Mouse (Mus musculus) embryonic stem cell, embryonic (primary cell): ENCODE data around the gene Abhd17b.

Source experiments
- CTCF ChIA-PET, 4 experiments: fragments of 300-600 bp in 2 of 4; fragments of 350-600 bp in 2 of 4; sonication (Branson Sonifier 250); formaldehyde crosslinking; loops; one replicate each; lab custom pipeline; 2022; ENCODE audit warnings: inconsistent platforms in 2 of 4; lab: Charles Lee
- POLR2A ChIA-PET, 4 experiments: fragments of 300-600 bp in 2 of 4; fragments of 350-600 bp in 2 of 4; sonication (Branson Sonifier 250); formaldehyde crosslinking; loops; one replicate each; lab custom pipeline; 2022; ENCODE audit warnings: antibody characterized with exemption in 4 of 4, inconsistent platforms in 1 of 4; lab: Charles Lee

Gene Abhd17b

DNA sequence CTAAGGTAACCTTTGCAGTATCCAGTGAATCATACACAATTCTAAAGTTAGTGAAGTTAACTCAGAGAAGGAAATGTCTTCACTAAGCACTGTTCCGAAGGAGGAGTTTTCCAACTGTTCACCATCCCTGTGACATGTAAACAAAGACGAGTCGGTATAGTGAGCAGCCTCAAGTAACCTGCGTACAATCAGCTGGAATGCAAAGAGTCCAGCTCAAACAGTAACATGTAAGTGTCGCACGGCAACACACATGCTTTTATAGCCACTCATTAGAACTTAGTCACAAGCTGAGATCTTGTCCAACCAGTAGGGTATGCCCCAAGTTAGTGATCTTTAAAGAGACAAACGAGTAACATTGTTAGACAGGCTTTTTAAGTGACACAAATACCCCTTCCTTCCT, 15.3 kb upstream of the Abhd17b start:
- CTCF ChIA-PET, result no interaction called here
- POLR2A ChIA-PET, result interaction anchor here in 2 of 4 experiments (0.8 to 2.0 kb wide), 3 partner anchors 12 to 147 kb away, joined by 3 to 9 read pairs (median 4); no protein-coding TSS in a partner anchor

DNA sequence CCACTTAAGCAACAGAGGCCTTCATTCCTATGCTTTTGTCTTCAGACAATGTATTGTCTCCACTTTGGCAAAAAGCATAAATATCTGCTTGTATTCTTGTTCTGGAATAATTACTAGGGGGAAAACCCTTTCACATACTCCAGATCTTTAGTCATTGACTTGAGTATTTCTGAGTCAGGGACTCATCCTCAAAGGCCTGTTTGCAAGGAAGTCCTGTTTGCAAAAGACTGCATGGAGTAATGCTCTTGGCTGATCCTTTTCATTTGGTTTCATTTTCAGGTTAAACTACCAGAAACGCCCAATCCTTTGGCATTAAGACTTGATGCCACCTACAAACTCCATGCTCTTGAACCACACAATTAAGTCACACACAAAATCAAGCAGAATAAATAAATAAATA, 9.1 kb upstream of the Abhd17b start:
- CTCF ChIA-PET, result no interaction called here

DNA sequence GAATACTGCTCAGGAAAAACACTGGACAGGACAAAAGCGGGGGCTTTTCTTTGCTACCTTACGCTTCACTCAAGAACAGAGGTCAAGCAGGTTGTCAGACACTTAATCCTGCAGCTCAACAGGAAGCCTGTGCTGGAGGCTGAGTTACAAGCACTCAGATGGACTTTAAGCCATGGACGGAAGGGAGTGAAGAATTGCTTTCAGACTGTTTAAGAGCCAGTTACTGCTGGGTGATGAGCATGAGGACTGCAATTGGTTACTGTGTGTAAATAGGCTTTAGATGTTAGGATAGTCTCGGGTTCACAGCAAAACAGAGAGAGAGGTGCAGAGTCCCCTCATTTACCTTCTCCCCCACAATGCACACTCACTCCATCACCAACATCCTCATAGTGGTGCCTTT, 7.7 kb upstream of the Abhd17b start:
- POLR2A ChIA-PET, result interaction anchor here in 2 of 4 experiments (0.6 to 1.7 kb wide), 3 partner anchors 8 to 30 kb away, joined by 3 to 5 read pairs (median 3); no protein-coding TSS in a partner anchor

More for the DNA sequence above, 9.1 kb upstream of the Abhd17b start:
- POLR2A ChIA-PET, result interaction anchor here in 1 of 4 experiments (1.6 kb wide), 1 partner anchor 32 kb away, joined by 3 read pairs; no protein-coding TSS in a partner anchor

DNA sequence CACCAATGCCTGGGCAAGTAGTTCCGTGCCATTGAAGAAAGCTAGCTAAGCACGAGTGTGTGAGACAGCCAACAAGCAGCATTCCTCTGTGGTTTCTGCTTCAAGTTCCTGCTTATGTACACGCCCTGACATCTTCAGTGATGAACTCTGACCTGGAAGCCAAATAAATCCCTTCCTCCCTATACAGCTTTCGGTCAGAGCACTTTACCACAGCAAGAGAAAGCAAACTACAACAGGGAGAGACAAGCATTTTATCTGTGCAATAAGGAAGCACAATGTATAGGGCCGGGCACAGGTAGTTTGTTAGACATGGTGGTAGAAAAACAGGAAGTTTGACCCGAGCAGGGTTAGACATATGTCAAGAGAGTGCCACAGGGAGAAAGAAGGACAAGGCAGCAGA, 6.8 kb upstream of the Abhd17b start:
- ChIA-PET CTCF (no interaction called here), POLR2A (interaction anchor here in 2 of 4 experiments (1.4 to 1.7 kb wide), 3 partner anchors 21 to 29 kb away, joined by 3 to 5 read pairs (median 3); no protein-coding TSS in a partner anchor)

More for the DNA sequence above, 7.7 kb upstream of the Abhd17b start:
- CTCF ChIA-PET, result no interaction called here

DNA sequence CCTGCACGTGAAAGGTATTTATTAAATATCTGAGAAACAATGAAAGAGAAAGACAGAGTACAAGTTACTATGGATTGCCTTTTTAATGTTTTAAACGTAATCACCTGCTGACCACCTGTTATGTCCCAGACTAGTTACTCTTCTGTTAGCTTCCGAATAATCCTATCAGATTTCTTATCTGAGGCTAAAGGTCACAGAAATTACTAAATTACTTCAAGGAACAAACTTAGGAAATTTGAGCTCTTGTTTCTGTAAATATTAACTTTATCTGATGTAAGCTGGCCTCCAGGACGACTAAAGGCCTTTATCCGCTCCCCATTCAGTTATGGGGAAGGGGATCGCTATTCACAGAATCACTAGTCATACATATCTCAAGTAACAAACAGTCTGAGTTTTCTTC, 1.3 kb upstream of the Abhd17b start:
- CTCF ChIA-PET, result interaction anchor here in 1 of 4 experiments (0.5 kb wide), 1 partner anchor 126 kb away, joined by 3 read pairs; no protein-coding TSS in a partner anchor
- POLR2A ChIA-PET, result interaction anchor here in 2 of 4 experiments (1.0 to 4.0 kb wide), 11 partner anchors 11 to 133 kb away, joined by 3 to 44 read pairs (median 4); partner anchors contain the start of gene Cemip2 (in 1 of the 2)

DNA sequence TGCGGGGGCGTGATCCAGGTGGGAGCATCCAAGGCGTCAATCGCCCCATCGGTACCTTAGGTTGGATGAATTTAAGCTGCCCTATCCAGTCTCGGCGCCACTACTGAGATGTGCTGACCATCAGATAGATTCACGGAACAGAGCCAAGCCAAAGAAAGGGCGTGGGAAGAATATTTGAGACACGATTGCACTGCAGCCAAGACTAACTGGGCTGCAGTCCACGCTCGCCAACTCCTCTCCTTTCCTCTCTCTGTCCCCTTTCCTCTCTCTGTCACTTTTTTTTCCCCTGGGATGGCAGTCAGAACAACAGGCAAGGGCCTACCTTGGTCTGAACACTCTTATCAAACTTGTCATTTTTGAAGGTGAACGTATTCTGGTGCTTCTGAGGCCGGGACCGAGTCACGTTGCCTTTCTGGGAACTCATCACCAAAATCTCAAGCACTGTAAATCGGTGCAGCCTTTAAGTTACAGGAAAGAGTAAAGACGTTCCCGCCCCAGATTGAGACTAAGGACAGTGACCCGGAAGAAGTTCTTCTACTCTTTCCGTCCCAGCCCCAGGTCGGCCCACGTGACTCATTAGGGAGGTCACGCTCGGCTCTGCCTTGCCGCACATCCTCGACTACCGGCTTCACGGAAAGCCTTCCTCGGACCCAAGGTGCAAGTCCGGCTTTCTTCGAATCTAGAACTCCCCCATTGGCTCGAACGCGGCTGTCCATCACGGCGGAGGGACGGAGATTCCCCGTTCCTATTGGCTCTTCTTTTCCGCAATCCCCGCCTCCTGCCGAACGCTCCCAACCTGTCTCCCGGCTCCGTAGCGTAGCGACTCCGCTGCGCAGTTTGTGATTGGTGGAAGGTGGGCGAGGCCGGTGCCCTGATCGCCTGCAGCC, 457 bp upstream of the Abhd17b start, which contains the start of gene 1110059E24Rik:
Gene 1110059E24Rik (minus strand): TSS at position 692 of the 887 bp plus-strand sequence.
- POLR2A ChIA-PET, result interaction anchor here (0.6 to 4.0 kb wide), 30 partner anchors 9 to 652 kb away, joined by 3 to 44 read pairs (median 6); partner anchors contain the start of genes Cemip2 (in 1 of the 4) and Zfand5 (in 1 of the 4)
- CTCF ChIA-PET, result interaction anchor here in 2 of 4 experiments (0.5 to 1.4 kb wide), 3 partner anchors 95 to 125 kb away, joined by 3 to 8 read pairs (median 6); partner anchors contain the start of gene Cemip2 (in 1 of the 2)

DNA sequence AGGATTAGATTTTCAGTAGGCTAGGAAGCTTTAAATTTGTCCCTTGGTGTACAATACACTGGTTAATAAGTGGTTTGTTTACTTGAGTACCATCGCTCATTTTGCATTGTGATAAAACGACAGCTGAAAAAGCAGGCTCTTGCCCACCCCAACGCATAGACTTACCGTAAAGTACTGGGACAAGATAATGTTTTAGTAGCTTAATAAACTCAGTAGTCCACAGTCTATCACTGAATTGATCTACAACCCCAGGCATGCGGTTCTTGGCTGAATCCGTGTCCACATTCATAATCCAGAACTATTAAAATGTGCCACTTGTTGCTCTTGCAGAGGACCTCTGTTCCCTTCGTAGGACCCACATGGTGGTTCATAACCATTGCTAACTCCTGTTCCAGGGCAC, 1.8 kb downstream of the Abhd17b start:
- ChIA-PET POLR2A (interaction anchor here in 3 of 4 experiments (1.5 to 4.0 kb wide), 7 partner anchors 9 to 60 kb away, joined by 5 to 44 read pairs (median 12); no protein-coding TSS in a partner anchor), CTCF (no interaction called here)

DNA sequence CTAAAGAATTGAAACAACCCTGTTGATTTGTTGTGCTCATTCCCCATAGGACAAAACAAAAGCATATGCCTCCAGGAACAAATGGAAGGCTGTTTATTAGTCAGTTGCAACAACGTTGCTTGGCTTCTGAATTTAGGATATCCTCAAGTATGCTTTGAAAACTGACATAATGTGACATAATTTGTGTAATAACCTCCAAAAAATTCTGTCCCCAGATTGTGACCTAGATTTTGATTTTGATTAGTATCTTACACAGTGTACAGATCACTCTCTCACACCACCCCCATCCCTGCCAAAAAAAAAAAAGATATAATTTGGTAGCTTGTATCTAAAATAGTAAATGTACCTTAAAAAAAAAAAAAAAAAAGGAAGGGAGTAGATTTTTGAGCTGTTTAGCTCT, 7.7 kb downstream of the Abhd17b start:
- POLR2A ChIA-PET, result interaction anchor here in 3 of 4 experiments (1.5 to 8.0 kb wide), 6 partner anchors 7 to 14 kb away, joined by 5 to 97 read pairs (median 14); partner anchors contain the start of genes 1110059E24Rik (in 1 of the 3) and Abhd17b (in 1 of the 3)
- CTCF ChIA-PET, result interaction anchor here in 2 of 4 experiments (0.6 to 0.7 kb wide), 2 partner anchors 16 to 60 kb away, joined by 3 to 16 read pairs; no protein-coding TSS in a partner anchor

DNA sequence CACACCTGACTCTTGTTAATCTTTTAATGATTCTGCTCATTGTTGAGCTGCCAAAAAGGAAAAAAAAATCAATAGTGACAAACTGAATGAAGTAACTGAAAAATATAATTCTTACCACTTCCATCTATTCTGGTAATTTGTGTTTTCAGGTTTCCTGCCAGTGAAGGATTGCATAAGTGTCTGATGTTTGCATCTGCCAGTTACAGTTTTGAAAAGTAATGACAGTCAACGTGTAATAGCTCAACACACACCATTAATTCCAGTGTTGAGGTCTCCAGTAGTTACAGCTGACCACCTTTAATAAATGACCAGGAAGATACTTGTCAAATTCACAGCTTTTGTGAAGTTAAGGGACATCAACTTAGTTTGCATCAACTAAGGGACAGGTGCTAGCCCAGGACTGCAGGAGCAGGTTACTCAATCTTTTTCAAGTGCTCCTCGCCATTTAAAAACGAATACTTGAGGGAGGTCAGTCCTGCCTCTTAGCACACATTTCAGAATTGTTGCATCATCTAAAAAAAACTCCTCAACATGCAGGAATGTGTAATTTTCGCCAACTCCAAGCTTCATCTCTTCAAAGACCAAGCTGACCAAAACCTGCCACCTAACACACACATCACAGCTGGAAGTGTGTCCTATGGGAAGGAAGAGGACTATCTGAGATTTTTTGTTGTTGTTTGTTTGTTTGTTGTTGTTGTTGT, 10.9 kb downstream of the Abhd17b start:
- ChIA-PET POLR2A (interaction anchor here in 2 of 4 experiments (0.6 to 8.0 kb wide), 14 partner anchors 9 to 119 kb away, joined by 3 to 97 read pairs (median 3); partner anchors contain the start of genes 1110059E24Rik (in 2 of the 2), Abhd17b (in 2 of the 2) and Cemip2 (in 1 of the 2)), CTCF (interaction anchor here in 1 of 4 experiments (0.6 to 0.7 kb wide), 2 partner anchors 65 to 125 kb away, joined by 3 to 4 read pairs; no protein-coding TSS in a partner anchor)

DNA sequence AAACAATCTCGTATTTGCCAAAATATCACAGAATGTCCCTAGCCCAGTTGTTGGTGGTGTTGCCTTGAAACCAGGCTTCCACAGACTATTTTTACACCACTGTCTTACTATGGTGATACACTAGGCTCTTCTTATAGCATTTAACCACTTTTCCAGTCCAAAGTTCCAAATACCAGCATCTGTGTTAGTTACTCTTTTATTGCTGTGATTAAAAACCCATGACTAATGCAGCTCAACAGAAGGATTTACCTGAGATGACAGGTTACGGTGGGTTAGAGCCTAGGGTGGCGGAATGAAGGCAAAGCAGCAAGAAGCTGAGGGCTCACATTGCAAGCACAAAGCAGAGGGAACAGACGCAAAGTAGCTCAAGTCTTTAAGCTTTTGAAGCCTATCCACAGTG, 16.7 kb downstream of the Abhd17b start:
- POLR2A ChIA-PET, result interaction anchor here in 3 of 4 experiments (0.6 to 2.7 kb wide), 9 partner anchors 8 to 347 kb away, joined by 3 to 15 read pairs (median 4); partner anchors contain the start of genes 1110059E24Rik (in 2 of the 3) and Abhd17b (in 2 of the 3)
- CTCF ChIA-PET, result interaction anchor here in 1 of 4 experiments (0.6 kb wide), 1 partner anchor 101 kb away, joined by 6 read pairs; no protein-coding TSS in a partner anchor

DNA sequence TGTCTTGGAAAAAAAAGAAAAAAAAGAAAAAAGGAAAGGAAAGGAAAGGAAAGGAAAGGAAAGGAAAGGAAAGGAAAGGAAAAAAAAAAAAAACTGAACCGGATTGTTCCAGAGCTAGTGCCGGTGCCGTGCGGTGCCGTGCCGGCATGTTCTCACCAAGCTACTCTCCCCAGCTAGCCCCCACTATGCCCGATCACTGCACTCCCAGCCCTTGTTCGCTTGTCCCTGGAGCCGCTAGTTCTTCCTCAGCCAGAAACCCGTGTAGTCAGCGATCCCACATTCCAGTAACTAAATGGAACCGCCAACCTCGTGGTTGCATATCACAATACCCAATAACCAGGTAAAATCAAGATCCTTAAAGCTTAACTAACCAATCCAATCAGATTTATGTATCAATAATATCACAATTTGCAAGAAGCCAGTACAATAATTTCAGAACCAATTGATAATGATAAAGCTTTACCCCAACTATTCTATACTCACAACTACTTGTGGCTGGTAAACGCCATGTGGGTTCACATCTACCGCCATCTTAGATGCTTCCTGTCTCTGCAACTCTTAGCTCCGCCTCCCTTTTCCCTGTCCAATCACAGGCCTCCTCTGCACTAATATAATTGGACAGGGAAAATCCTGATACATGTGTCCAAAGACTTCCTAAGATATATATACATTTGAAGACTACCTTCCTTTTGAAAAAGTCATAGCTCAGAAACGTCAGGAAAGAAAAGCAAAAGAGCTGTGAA, 21.5 kb downstream of the Abhd17b start:
- ChIA-PET CTCF (interaction anchor here in 3 of 4 experiments (0.6 to 1.3 kb wide), 5 partner anchors 38 to 871 kb away, joined by 3 to 8 read pairs (median 3); no protein-coding TSS in a partner anchor), POLR2A (interaction anchor here (0.6 to 5.4 kb wide), 87 partner anchors 8 to 1401 kb away, joined by 3 to 97 read pairs (median 5); partner anchors contain the start of genes 1110059E24Rik (in 4 of the 4), Abhd17b (in 4 of the 4), Cemip2 (in 2 of the 4) and Zfand5 (in 2 of the 4))

DNA sequence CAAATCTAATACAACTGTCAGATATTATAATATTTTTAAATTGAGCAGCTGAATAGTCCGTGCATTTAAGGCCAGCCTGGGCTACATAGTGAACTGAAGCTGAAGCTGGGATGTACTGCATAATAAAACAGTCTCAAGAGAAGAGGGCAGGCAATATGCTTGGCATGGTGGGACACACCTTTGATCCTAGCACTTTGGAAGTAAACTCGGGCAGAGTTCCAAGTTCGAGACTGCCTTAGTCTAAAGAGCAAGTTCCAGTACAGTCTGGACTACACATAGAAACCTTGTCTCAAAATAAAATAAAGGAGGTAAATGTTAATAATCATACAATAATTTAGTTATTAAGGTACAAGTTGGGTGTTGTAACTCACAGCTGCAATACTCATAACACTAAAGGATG, 27.1 kb downstream of the Abhd17b start:
- POLR2A ChIA-PET, result no interaction called here
- CTCF ChIA-PET, result no interaction called here

DNA sequence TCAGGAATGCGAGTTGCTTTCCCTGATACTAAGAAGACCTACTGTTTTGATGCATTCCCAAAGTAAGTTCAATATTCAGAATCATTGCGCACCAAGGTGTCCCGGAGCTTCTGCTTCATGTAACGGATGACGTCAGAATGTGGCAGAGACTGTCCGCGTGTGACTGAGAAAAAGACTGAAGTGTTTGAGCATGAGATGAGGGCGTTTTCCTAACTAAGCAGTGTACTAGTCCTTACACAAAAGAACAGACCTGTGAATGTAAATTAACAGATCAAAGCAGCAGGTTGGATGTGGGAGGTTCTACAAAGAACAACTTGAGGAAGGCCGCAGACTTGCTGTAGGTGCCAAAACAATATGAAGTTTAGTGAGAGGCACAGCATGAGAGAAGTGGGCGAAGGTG, 28.0 kb downstream of the Abhd17b start:
- CTCF ChIA-PET, result no interaction called here
- POLR2A ChIA-PET, result interaction anchor here in 2 of 4 experiments (1.0 to 2.9 kb wide), 3 partner anchors 9 to 104 kb away, joined by 3 to 9 read pairs (median 7); partner anchors contain the start of gene Abhd17b (in 1 of the 2)

DNA sequence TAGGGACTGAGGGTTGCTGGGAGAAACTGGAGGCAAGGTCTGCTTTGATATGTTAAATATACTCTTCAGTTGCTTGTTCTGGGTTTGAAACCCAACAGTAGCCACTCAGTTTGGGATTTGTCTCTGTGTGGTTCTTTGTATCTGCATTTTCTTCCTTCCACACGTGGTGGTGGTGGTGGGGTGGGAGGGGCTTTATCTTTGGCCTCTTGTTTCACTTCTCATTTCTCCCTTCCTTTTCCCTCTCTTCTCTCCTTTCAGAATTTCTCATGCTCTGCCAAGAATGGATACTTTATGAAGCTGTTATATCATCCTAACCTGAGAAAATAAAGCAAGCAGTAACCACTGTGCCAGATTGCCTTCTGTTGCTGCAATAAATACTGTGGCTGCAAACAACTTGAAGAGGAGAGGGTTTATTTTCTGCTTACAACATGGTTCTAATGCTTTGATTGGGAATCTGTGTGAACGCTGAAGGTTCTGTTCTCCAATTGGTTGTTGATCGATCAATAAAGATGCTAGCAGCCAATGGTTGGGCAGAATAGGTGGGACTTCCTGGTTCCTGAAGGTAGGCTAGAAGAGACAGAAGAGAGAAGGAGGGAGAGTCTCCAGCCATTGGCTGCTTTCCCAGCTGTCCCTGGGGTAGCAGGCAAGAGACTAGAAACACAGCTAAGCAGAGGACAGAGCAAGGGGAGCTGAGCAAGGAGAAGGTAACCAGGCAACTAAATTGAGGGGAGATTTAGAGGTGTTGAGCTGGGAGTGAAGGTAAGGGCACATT, 60.5 kb downstream of the Abhd17b start:
- ChIA-PET CTCF (interaction anchor here in 1 of 4 experiments (1.2 kb wide), 1 partner anchor 39 kb away, joined by 8 read pairs; no protein-coding TSS in a partner anchor), POLR2A (interaction anchor here in 3 of 4 experiments (0.7 to 4.0 kb wide), 22 partner anchors 9 to 141 kb away, joined by 3 to 24 read pairs (median 5); partner anchors contain the start of genes 1110059E24Rik (in 2 of the 3), Abhd17b (in 2 of the 3) and Cemip2 (in 2 of the 3))

DNA sequence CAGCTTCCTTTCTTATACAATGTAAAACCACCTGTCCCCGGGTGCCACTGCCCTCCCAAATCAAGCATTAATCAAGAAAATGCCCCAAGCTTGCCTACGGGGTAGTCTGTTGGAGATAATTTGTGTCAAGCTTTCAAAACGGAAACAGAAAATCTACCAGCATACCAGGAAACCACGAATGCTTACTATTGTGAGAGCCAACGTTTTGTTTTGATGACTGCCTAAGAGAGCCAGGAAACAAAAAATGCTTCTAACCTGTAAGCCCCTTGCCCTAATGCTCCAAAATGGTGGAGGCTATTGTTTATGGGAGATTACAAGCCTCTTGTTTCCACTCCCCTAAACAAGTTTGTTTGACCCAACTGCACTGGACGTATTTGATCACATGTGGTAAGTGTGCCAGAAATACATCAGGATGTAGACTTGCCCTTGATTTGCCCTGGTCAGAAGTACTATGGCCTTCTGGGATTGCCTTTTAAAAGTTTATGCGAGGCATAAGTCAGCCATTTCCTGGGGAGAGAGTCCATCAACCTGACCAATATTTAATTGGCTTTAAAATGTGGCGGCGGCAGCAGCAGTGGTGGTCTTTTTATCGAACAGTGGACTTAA, 61.4 kb downstream of the Abhd17b start:
- CTCF ChIA-PET, result no interaction called here
- POLR2A ChIA-PET, result interaction anchor here in 3 of 4 experiments (0.7 to 3.0 kb wide), 21 partner anchors 9 to 142 kb away, joined by 3 to 17 read pairs (median 4); partner anchors contain the start of genes 1110059E24Rik (in 2 of the 3), Abhd17b (in 2 of the 3) and Cemip2 (in 1 of the 3)
